Mouse (Mus musculus) adipose tissue, adult 10 weeks (tissue): Measurements from ENCODE around the gene Upk1a. TPM values are rescaled to one million over a fixed set of nuclear protein-coding genes. Genes with fewer than 3 reads are reported as not detected.

ENCODE experiments used
- polyA plus RNA-seq: library from polyadenylated mRNA; stranded (reverse); fragments of 350-450 nt; fragmentation: Illumina TruSeq; extraction: RNeasy Lipid Tissue Mini Kit (QIAGEN cat#74804); gene quantifications from one replicate; pipeline ENCODE4 v1.2.3, GENCODE M21; 2014; ENCODE audit warnings: low read depth, low replicate concordance

The Upk1a gene
- 25.2 TPM for polyA plus RNA-seq

DNA sequence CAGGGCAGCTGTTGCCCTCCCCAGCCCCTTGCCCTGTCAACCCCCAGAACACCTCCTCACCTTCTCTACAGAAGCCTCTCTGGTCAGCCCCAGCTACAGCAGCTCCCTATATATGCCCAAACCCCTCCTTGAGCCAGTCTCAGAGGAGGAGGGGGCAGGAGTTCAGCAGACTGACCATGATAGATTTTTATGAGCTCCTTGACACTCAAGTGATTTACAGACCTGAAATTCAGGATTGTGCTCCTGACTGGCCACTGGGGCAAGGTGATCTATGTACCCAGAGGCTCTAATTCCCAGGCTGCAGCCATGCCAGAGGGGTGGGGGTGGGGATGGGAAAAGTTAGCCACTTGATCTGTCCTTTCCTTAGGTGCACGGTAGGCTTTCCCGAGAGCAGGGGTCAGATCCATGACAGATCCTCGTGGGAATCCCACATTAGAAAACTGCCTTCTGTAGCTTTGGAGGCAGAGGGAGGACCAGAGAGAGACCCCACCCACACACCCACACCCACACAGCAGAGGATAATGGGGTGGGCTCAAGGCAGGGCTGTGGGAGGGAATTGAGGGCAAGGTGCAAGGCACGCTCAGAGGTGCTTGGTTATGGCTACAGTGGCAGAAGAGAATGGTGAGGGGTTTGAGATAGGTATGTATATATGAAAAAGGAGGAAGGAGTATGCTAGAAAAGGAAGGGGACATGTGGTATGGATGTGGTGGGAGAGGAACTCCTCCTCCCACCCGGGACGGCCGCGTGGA is at the start of gene Upk1a:
TSS of gene Upk1a (minus strand) at position 194 of the 749 bp plus-strand sequence.

GRCm38 (mm10) chr7:30649591-30650540 is 37.2 kb upstream of the Upk1a start, which contains the start of gene Rbm42:
Rbm42 (minus strand) TSS chr7:30650317.

GRCm38 (mm10) chr7:30635752-30636151 is 23.1 kb upstream of the Upk1a start, which contains the start of gene Etv2:
Etv2 (minus strand) TSS chr7:30635852.

GRCm38 (mm10) chr7:30625530-30626384 is 13.1 kb upstream of the Upk1a start, which contains the start of gene Cox6b1:
Cox6b1 (minus strand) TSS chr7:30626151.

GRCm38 (mm10) chr7:30598786-30599185 is 13.9 kb downstream of the Upk1a start, which contains the start of gene Zbtb32:
Zbtb32 (minus strand) TSS chr7:30598909.

GRCm38 (mm10) chr7:30588676-30589434 is 23.8 kb downstream of the Upk1a start, which contains the start of gene Kmt2b:
Kmt2b (minus strand) TSS chr7:30588726.

GRCm38 (mm10) chr7:30564970-30565571 is 47.6 kb downstream of the Upk1a start, which contains the start of gene Igflr1:
Igflr1 (plus strand) TSS chr7:30565427.

DNA sequence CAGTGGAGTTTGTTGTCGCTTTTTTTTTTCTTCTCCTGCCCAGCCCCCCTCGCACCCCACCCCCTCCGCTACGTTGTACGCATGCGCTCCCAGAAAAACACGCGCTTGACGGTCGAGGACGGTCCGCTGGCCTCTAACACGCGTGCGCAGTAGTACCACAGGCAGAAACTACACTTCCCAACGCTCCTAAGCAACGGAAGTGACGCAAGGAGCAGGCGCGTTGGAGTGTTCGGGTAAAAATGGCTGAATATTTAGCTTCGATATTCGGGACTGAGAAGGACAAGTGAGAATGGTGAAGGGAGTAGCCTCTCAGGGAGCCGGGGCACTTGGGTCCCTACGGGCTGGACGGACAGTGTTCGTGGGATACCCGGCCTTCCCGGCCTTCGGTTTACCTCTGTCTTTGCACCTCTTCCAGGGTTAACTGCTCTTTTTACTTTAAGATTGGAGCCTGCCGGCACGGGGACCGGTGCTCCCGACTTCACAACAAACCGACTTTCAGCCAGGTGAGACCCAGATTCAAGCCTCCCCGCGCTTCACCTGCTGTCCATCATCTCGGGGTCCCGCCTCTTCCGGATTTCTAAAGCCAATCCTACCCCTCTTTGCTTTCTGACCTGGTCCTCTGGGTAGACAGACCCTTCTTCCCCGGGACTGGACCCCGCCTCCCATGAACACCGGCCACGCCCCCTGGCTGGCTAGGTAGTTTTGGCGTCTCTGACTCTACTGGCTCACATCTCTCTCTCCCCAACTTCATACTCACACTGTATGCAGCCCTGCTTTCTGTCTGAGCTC is 49.3 kb downstream of the Upk1a start, which contains the start of the genes U2af1l4, Gm49396 and Psenen:
TSS of gene U2af1l4 (plus strand) at position 185 of the 789 bp plus-strand sequence.
TSS of gene Gm49396 (plus strand) at position 228 of the 789 bp plus-strand sequence.
TSS of gene Psenen (minus strand) at position 511 of the 789 bp plus-strand sequence.

DNA sequence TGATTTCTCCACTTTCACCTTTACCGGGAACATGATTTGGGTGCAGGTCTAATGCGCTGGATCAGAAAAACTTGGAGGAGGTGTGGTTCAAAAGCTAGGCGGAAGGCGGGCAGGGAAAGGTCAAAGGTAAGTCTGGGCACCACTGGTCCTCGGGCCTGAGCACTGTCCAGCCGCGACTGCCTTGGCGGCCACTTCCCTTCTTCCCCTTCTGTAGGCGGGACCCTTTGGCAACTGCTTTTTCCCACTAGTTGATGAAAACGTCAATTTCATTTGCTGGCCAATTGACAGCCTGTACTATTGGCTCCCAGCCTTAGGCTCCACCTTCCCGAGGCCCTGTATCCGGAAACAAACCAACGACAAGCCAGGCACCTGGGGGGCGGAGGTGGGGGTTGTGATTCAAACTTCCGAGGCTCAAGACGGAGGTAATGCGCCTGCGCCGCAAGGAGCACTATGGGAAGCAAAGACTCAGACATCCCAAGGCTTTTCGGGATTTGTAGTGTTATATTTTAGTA is 53.1 kb downstream of the Upk1a start, which contains the start of gene Lin37:
TSS of gene Lin37 (minus strand) at position 396 of the 512 bp plus-strand sequence.

Other genes with a start within 250 kb of the Upk1a start
- 114 TPM for gene Tyrobp, start 199.1 kb downstream of the Upk1a start, polyA plus RNA-seq
- gene Hcst, start 193.0 kb downstream of the Upk1a start, polyA plus RNA-seq = 4.5 TPM
- 1.9 TPM for gene Nfkbid, start 191.1 kb downstream of the Upk1a start, polyA plus RNA-seq
- gene Aplp1, start 167.3 kb downstream of the Upk1a start, polyA plus RNA-seq = 2.8 TPM
- gene Kirrel2, start 155.2 kb downstream of the Upk1a start, polyA plus RNA-seq = not detected
- not detected for gene Nphs1, start 154.5 kb downstream of the Upk1a start, polyA plus RNA-seq
- not detected for gene Prodh2, start 119.2 kb downstream of the Upk1a start, polyA plus RNA-seq
- gene Arhgap33, start 77.8 kb downstream of the Upk1a start, polyA plus RNA-seq = 11.2 TPM
- gene Hspb6, start 60.7 kb downstream of the Upk1a start, polyA plus RNA-seq = 19.1 TPM
- 13.6 TPM for gene Proser3, start 60.5 kb downstream of the Upk1a start, polyA plus RNA-seq
- gene Lin37, start 53.0 kb downstream of the Upk1a start, polyA plus RNA-seq = 26.3 TPM
- gene U2af1l4, start 49.5 kb downstream of the Upk1a start, polyA plus RNA-seq = 50.0 TPM
- gene Gm49396, start 49.5 kb downstream of the Upk1a start, polyA plus RNA-seq = 6.5 TPM
- gene Psenen, start 49.2 kb downstream of the Upk1a start, polyA plus RNA-seq = 138 TPM
- 2.8 TPM for gene Igflr1, start 47.4 kb downstream of the Upk1a start, polyA plus RNA-seq
- 28.8 TPM for gene Kmt2b, start 24.1 kb downstream of the Upk1a start, polyA plus RNA-seq
- 2.1 TPM for gene Zbtb32, start 13.9 kb downstream of the Upk1a start, polyA plus RNA-seq
- gene Cox6b1, start 13.3 kb upstream of the Upk1a start, polyA plus RNA-seq = 824 TPM
- not detected for gene Etv2, start 23.0 kb upstream of the Upk1a start, polyA plus RNA-seq
- gene Rbm42, start 37.5 kb upstream of the Upk1a start, polyA plus RNA-seq = 55.3 TPM
- 12.3 TPM for gene Haus5, start 52.1 kb upstream of the Upk1a start, polyA plus RNA-seq
- gene Pmis2, start 58.8 kb upstream of the Upk1a start, polyA plus RNA-seq = 2.8 TPM
- gene 2200002J24Rik, start 86.1 kb upstream of the Upk1a start, polyA plus RNA-seq = not detected
- gene Atp4a, start 99.4 kb upstream of the Upk1a start, polyA plus RNA-seq = 66.9 TPM
- gene Tmem147, start 116.7 kb upstream of the Upk1a start, polyA plus RNA-seq = 135 TPM
- gene Gapdhs, start 130.8 kb upstream of the Upk1a start, polyA plus RNA-seq = 58.5 TPM
- gene Sbsn, start 138.6 kb upstream of the Upk1a start, polyA plus RNA-seq = 31.5 TPM
- 12.2 TPM for gene Dmkn, start 150.9 kb upstream of the Upk1a start, polyA plus RNA-seq
- gene Krtdap, start 175.0 kb upstream of the Upk1a start, polyA plus RNA-seq = not detected
- 29.9 TPM for gene Ffar2, start 210.9 kb upstream of the Upk1a start, polyA plus RNA-seq
- not detected for gene Ffar3, start 243.3 kb upstream of the Upk1a start, polyA plus RNA-seq
- gene Ffar1, start 248.7 kb upstream of the Upk1a start, polyA plus RNA-seq = not detected